Mouse (Mus musculus) kidney, adult 10 weeks (tissue): ENCODE results near the gene Eml4. TPM values are rescaled to one million over a fixed set of nuclear protein-coding genes. Genes with fewer than 3 reads are reported as not detected.

Experiments
- polyA plus RNA-seq: library from polyadenylated mRNA; stranded (reverse); fragments of 350-450 nt; fragmentation: Illumina TruSeq; extraction: RNeasy Lipid Tissue Mini Kit (QIAGEN cat#74804); gene quantifications from one replicate; pipeline ENCODE4 v1.2.3, GENCODE M21; 2014; ENCODE audit warnings: low read depth, low replicate concordance

The Eml4 gene
- 14.5 TPM for polyA plus RNA-seq

DNA sequence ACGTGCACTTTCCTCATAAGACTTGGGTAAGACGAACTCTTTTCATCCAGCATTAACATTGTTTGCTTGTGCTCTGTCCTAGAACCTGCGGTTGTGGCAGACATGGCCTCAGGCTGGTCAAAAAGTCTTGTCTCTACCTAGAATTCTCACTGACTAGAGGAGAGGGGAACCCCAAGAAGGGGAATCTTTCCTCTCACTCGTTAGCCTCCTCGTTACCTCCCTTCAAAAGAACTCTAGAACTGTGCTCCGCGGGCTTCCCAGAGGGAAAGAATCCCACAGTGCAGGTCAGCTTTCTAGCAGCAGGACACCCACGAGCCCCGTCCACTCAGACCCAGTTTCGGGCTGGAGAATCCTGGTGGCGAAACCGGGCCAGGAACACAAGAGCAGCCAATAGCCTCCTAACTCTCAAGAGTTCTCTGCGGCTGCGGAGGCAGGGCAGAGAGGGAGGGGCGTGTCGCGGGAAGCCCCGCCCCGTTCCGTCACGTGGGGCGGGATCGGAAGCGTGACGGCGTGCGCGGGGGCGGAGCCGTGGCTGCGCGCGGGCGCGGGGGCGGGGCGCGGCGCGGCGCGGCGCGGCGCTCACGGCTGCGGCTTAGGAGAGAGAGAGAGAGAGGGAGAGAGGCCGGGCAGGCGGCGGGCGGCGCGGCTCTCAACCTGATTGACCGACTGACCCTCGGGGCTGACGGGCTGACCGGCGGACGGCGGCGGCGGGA lies at the start of gene Eml4:
Gene Eml4 (plus strand): TSS at position 553 of the 713 bp plus-strand sequence.

DNA sequence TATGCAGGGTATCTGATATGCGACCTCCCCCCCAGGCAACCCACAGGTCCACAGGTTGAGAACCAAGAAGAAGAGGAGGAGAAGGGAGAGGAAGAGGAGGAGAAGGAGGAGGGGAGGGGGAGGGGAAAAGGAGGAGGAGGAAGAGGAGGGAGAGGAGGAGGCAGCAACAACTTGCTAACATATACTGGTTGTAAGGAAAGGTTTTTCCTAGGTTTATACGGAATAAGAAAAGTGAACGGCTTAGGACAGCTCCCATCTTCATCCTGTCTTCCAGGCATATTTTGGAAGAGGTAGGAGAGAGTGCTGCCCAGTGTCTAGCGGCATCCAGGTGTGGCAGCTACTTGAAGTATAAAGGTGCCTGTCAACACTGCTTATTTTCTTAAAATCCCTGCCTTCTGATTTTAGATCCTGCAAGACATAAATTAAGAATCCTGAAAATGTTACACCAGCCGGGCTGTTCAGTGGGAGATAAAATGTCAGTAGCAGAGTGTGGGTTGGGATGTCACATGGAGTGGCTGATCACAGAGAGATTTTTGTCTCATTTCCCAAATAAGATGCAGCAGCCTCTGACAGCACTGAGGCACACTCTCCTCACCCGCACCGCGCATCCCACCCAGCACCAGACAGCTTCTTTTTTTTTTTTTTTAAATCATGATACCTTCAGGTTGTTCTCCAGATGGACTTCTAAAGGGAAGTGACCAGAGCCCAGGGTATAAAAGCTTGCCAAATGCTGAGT lies 166.7 kb downstream of the Eml4 start, which contains the start of gene Cox7a2l:
Gene Cox7a2l (minus strand): TSS at position 51 of the 736 bp plus-strand sequence.

Other genes with a start within 250 kb of the Eml4 start
- not detected for gene Pkdcc, start 135.6 kb upstream of the Eml4 start, polyA plus RNA-seq
- gene Cox7a2l, start 166.4 kb downstream of the Eml4 start, polyA plus RNA-seq: 254 TPM